8 mouse cellular contexts compared by ENCODE assay signal in the genomic region with DNA sequence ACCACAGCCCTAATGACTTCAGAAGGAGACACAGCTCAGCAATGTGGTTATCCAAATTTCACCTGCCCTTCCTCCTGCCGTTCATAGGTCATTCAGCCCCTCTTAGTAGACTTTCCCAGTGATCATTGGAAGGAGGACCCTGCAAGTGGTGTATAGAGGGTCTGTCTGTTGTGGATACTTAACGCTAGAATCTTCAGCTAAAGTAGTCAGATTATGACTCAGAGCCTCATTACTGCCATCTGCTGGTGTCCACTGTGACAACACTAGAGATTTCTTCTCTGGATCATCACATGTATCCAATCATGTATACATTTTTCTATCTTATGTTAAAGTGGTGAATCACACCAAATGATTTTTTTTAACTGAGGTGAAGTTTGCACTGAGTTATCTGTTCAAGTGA. TPM values are rescaled to one million over a fixed set of nuclear protein-coding genes. Genes with fewer than 3 reads are reported as not detected.
DNase-seq lines count a peak whose midpoint lies in the region; ATAC-seq and TF ChIP-seq lines count a peak whose summit lies in the region.
"Had no signal": no experiment of that assay in that cellular context is flagged by ENCODE, and none has a peak within 500 bp of the region (broad histone marks: within the 10 kb centered on the region; RNA-seq: fewer than 3 reads in every experiment).

No protein-coding gene starts in this region.

- H3K4me1 ChIP-seq in midbrain, embryonic 11.5 days (ENCODE audit: control insufficient read depth, insufficient read depth, low read length), result no peaks in the 10 kb centered on the region
- peaks cover 3% of the 10 kb centered on the region; the same call in 1 of the 2 replicates for H3K4me1 ChIP-seq in midbrain, embryonic 13.5 days (replicated peaks)
- peaks cover 27% of the 10 kb centered on the region for H3K4me1 ChIP-seq in heart, postnatal 0 days (ENCODE audit: control insufficient read depth, insufficient read depth)
- H3K4me1 ChIP-seq: neural tube, embryonic 13.5 days had no signal

- TF ChIP-seq EP300 in heart, postnatal 0 days (IDR thresholded peaks at IDR 0.05; ENCODE audit: low read depth), result no peak

- no peak for TF ChIP-seq POLR2A in brain, embryonic 14.5 days (IDR thresholded peaks at IDR 0.05; ENCODE audit: borderline replicate concordance, extremely low read depth, insufficient read depth, insufficient read length, poor library complexity, severe bottlenecking)

- ATAC-seq in midbrain, embryonic 11.5 days (ENCODE audit: low FRiP score), result no peak
- no peak for ATAC-seq in midbrain, embryonic 13.5 days
- ATAC-seq in heart, postnatal 0 days (ENCODE audit: insufficient read depth, low read depth), result no peak
- ATAC-seq in monocyte, adult 5-6 weeks (replicated peaks; ENCODE audit: insufficient number of reproducible peaks, low FRiP score, low TSS enrichment, poor library complexity, severe bottlenecking), result peak; percentile 69

- H3K27ac ChIP-seq in midbrain, embryonic 11.5 days (ENCODE audit: low read depth, low read length), result no peak overlapping the region
- H3K27ac ChIP-seq in midbrain, embryonic 13.5 days, result no peak overlapping the region
- H3K27ac ChIP-seq in heart, postnatal 0 days (ENCODE audit: low read depth), result no peak overlapping the region
- H3K27ac ChIP-seq: neural tube, embryonic 13.5 days had no signal

- WGBS in midbrain, embryonic 11.5 days, result 13% methylated on average over 2 of the region's 2 CpGs
- 13% methylated on average over 2 of the region's 2 CpGs for WGBS in midbrain, embryonic 13.5 days
- 9% methylated on average over 2 of the region's 2 CpGs for WGBS in heart, postnatal 0 days

- peak; percentile 61 for TF ChIP-seq CTCF in brain, embryonic 14.5 days (IDR thresholded peaks at IDR 0.05; ENCODE audit: borderline replicate concordance, extremely low read depth, insufficient read depth, insufficient read length)
- peak; percentile 76 for TF ChIP-seq CTCF in heart, postnatal 0 days (IDR thresholded peaks at IDR 0.05; ENCODE audit: low read depth)

- H3K9me3 ChIP-seq in midbrain, embryonic 11.5 days (ENCODE audit: control insufficient read depth, low read length), result no peaks in the 10 kb centered on the region
- H3K9me3 ChIP-seq in midbrain, embryonic 13.5 days, result no peaks in the 10 kb centered on the region
- no peaks in the 10 kb centered on the region for H3K9me3 ChIP-seq in heart, postnatal 0 days (replicated peaks; ENCODE audit: control insufficient read depth, low read length)
- H3K9me3 ChIP-seq: neural tube, embryonic 13.5 days had no signal

- no peaks in the 10 kb centered on the region for H3K36me3 ChIP-seq in midbrain, embryonic 11.5 days (ENCODE audit: control insufficient read depth, insufficient read depth, low read length)
- no peaks in the 10 kb centered on the region for H3K36me3 ChIP-seq in midbrain, embryonic 13.5 days
- H3K36me3 ChIP-seq in heart, postnatal 0 days (replicated peaks; ENCODE audit: control insufficient read depth, insufficient read depth, low read length), result no peaks in the 10 kb centered on the region
- H3K36me3 ChIP-seq: neural tube, embryonic 13.5 days had no signal

- no peak overlapping the region for H3K4me3 ChIP-seq in midbrain, embryonic 11.5 days (ENCODE audit: low read depth, low read length)
- no peak overlapping the region for H3K4me3 ChIP-seq in midbrain, embryonic 13.5 days (replicated peaks)
- no peak overlapping the region for H3K4me3 ChIP-seq in heart, postnatal 0 days (ENCODE audit: low read depth, low read length)
- H3K4me3 ChIP-seq: neural tube, embryonic 13.5 days had no signal

- no peaks in the 10 kb centered on the region for H3K27me3 ChIP-seq in midbrain, embryonic 11.5 days (ENCODE audit: control insufficient read depth, insufficient read depth, low read length)
- 0 out of 2 replicates have a peak, but pooled peaks cover 3% of the 10 kb centered on the region for H3K27me3 ChIP-seq in midbrain, embryonic 13.5 days
- no peaks in the 10 kb centered on the region for H3K27me3 ChIP-seq in heart, postnatal 0 days (ENCODE audit: control insufficient read depth, insufficient read depth, low read length)
- H3K27me3 ChIP-seq: neural tube, embryonic 13.5 days had no signal

- H3K4me2 ChIP-seq in midbrain, embryonic 11.5 days, result no peak overlapping the region
- no peak overlapping the region for H3K4me2 ChIP-seq in midbrain, embryonic 13.5 days (replicated peaks)
- no peak overlapping the region for H3K4me2 ChIP-seq in heart, postnatal 0 days (ENCODE audit: low read depth, low read length)
- H3K4me2 ChIP-seq: neural tube, embryonic 13.5 days had no signal

- DNase-seq in midbrain, embryonic 11.5 days (ENCODE audit: low spot score, missing footprints), result peak; percentile 93
- peak; percentile 53 for DNase-seq in MEL-GATA-1-ER (ENCODE audit: extremely low read depth, low read depth)
- DNase-seq in brain, embryonic 14.5 days (ENCODE audit: low read depth), result peak; percentile 72
- DNase-seq in heart, postnatal 0 days (ENCODE audit: low spot score), result peak; percentile 60
- DNase-seq in left cerebral cortex, postnatal 25 days (ENCODE audit: low spot score in 2 of 2), result peak; percentile 47 to 75

- intact Hi-C loops in left cerebral cortex, postnatal 25 days (cut with DNase I), result loop anchor here (2.0 kb wide), 1 partner anchor 240 kb away; no protein-coding TSS in a partner anchor

- H3K9ac ChIP-seq in midbrain, embryonic 11.5 days (ENCODE audit: low read length), result no peak overlapping the region
- H3K9ac ChIP-seq in midbrain, embryonic 13.5 days (replicated peaks), result no peak overlapping the region
- no peak overlapping the region for H3K9ac ChIP-seq in heart, postnatal 0 days (replicated peaks; ENCODE audit: low read depth, low read length)
- H3K9ac ChIP-seq: neural tube, embryonic 13.5 days had no signal

RNA-seq across cellular contexts. Expression of gene Wipi1, which starts 9.4 kb away (rescaled TPM):
- 11.1 and 12.4 TPM in 2 replicates for polyA plus RNA-seq in midbrain, embryonic 11.5 days (2014; fragmentation: Nextera tagmentation; extraction: Ambion mirVana)
- polyA plus RNA-seq in midbrain, embryonic 13.5 days (2015; fragmentation: Nextera tagmentation; extraction: Ambion mirVana), result 12.2 and 12.8 TPM in 2 replicates
- 7.1 and 10.2 TPM in 2 replicates for polyA plus RNA-seq in brain, embryonic 14.5 days (2012; rRNA removed)
- total RNA-seq in heart, postnatal 0 days (2014; rRNA removed; ENCODE audit: low replicate concordance), result 40.8 and 53.2 TPM in 2 replicates
- polyA plus RNA-seq in heart, postnatal 0 days (2015; fragmentation: Nextera tagmentation; extraction: Ambion mirVana), result 65.4 and 67.1 TPM in 2 replicates
- 10 to 100 TPM; 21.3 TPM for total RNA-seq in left cerebral cortex, postnatal 25 days (2021)
- 1.5 to 4.0 TPM (median 1.9 TPM) in 3 replicates for total RNA-seq in monocyte, adult 5-6 weeks (2017)

RNA-seq across cellular contexts. Expression of gene Prkar1a, which starts 28.0 kb away (rescaled TPM):
- 435 and 478 TPM in 2 replicates for polyA plus RNA-seq in midbrain, embryonic 11.5 days (2014; fragmentation: Nextera tagmentation; extraction: Ambion mirVana)
- 471 and 522 TPM in 2 replicates for polyA plus RNA-seq in midbrain, embryonic 13.5 days (2015; fragmentation: Nextera tagmentation; extraction: Ambion mirVana)
- 281 and 315 TPM in 2 replicates for polyA plus RNA-seq in brain, embryonic 14.5 days (2012; rRNA removed)
- 163 and 237 TPM in 2 replicates for total RNA-seq in heart, postnatal 0 days (2014; rRNA removed; ENCODE audit: low replicate concordance)
- 483 and 530 TPM in 2 replicates for polyA plus RNA-seq in heart, postnatal 0 days (2015; fragmentation: Nextera tagmentation; extraction: Ambion mirVana)
- total RNA-seq in left cerebral cortex, postnatal 25 days (2021), result 100 to 1,000 TPM; 561 to 584 TPM
- total RNA-seq in monocyte, adult 5-6 weeks (2017), result 124 to 194 TPM (median 167 TPM) in 3 replicates
